Mouse (Mus musculus) intestine, postnatal 0 days (tissue): Measurements from ENCODE around the gene Gm47995. TPM values are rescaled to one million over a fixed set of nuclear protein-coding genes. Genes with fewer than 3 reads are reported as not detected.

Experiments
- ATAC-seq: fragments of 200-750 bp; cut with Nextera tagmentation; 2 replicates; pipeline ENCODE4 v1.8.0; 2017; ENCODE audit warnings: mild to moderate bottlenecking, moderate TSS enrichment, moderate library complexity
- H3K27ac ChIP-seq: fragments of 300-500 bp; sonication (generic); 2 replicates; pipeline ENCODE4 v1.5.1; 2014; ENCODE audit warnings: mild to moderate bottlenecking, low read depth, low read length, moderate library complexity
- H3K27me3 ChIP-seq: fragments of 300-500 bp; sonication (generic); replicated peaks from 2 replicates; pipeline ENCODE4 v1.6.1; 2014; ENCODE audit warnings: low read length, mixed read lengths; ENCODE audit not compliant: control insufficient read depth, insufficient read depth
- H3K36me3 ChIP-seq: fragments of 300-500 bp; sonication (generic); 2 replicates; pipeline ENCODE4 v1.6.1; 2014; ENCODE audit warnings: mild to moderate bottlenecking, moderate library complexity; ENCODE audit not compliant: control insufficient read depth, insufficient read depth
- H3K4me1 ChIP-seq: fragments of 300-500 bp; sonication (generic); replicated peaks from 2 replicates; pipeline ENCODE4 v1.6.1; 2014; ENCODE audit warnings: antibody characterized with exemption, low read length, mixed read lengths; ENCODE audit not compliant: control insufficient read depth, insufficient read depth
- H3K4me2 ChIP-seq: fragments of 300-500 bp; sonication (generic); replicated peaks from 2 replicates; pipeline ENCODE4 v1.6.1; 2014; ENCODE audit warnings: low read depth, mild to moderate bottlenecking, moderate library complexity
- H3K4me3 ChIP-seq: fragments of 300-500 bp; sonication (generic); 2 replicates; pipeline ENCODE4 v1.5.1; 2014; ENCODE audit warnings: low read depth, low read length
- H3K9ac ChIP-seq: fragments of 300-500 bp; sonication (generic); 2 replicates; pipeline ENCODE4 v1.6.1; 2014; ENCODE audit warnings: mild to moderate bottlenecking, low read depth, low read length
- H3K9me3 ChIP-seq: fragments of 300-500 bp; sonication (generic); 2 replicates; pipeline ENCODE4 v1.6.1; 2016; ENCODE audit warnings: mixed run types; ENCODE audit not compliant: control insufficient read depth
- CTCF ChIP-seq: sonication (generic); IDR thresholded peaks from 2 replicates; pipeline ENCODE4 v1.5.1; 2016; ENCODE audit warnings: low read depth, mild to moderate bottlenecking, control low read depth, antibody characterized with exemption, moderate library complexity
- WGBS: fragments of 180-500 bp; shearing (Covaris S2); extraction: QIAGEN DNeasy Blood & Tissue Kit; methylation state at CpG from one replicate; pipeline ENCODE4 v1.1.7; 2014; 5-methylcytosine and 5-hydroxymethylcytosine counted together
- polyA plus RNA-seq: library from polyadenylated mRNA; unstranded; fragments of >200 nt; fragmentation: Nextera tagmentation; extraction: Ambion mirVana; gene quantifications from 2 replicates; pipeline ENCODE4 v1.2.1, GENCODE M21; 2015

The Gm47995 gene
- polyA plus RNA-seq, 1 experiment from 2014 or later: not detected

DNA sequence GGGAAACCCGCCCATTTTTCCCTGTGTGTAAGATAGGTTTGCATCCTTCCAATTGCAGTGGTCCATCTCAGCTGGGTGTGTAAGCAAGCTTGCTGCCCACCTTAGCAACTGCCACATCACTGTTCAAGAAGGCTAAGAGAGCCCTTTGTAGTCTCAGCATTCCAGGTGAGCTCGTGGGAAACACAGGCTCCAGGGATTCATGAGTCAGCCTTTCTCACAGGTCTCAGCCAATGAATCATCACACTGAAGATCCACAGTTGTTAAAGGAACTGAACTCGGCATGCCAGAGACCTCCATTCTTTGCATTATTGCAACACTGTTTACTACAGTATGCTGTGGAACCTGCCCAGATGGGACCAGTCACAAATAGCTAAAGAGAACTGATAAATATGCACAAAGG is 29.6 kb upstream of the Gm47995 start:
- no peak for TF ChIP-seq CTCF

DNA sequence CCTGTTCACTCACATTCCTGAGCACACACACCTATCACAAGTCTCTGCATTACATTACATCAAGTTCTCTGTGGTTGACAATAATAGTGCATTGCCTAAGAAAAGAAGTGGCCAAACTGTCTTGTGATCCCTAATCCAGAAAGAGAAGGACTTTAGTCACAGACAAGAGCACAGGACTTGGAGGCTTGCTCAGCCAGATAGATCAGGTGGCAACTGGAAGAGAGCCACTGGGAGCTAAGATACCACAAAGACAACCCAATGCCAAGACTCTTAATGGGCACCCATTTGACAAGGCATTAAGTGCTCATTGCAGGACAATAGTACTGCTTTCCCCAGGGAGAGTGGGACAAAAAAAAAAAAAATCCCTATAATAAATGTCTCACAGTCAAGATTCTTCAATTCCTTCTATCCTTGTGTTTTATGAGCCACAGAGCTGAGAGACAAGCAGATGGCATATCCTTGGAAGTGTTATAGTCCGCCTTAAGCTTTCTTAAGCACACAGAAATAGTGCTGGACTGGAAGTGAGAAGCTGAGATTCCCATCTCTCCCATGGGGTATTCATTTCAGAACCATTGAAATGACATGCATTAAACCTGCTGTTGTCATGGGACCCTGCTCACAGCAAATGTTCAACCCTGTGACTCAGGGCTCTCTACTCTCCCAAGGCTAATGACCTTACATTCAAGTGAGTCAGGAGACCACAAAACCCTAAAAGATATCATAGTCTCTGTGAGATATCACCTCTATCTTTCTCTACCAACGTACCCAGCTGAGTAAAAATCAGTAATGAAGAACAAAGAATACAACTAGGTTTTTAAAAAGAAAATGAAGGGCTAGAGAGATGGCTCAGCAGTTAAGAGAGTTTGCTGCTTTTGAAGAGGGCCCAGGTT is 26.4 kb upstream of the Gm47995 start:
- WGBS: 61% methylated on average over 2 of the region's 2 CpGs

More for the DNA sequence above, 29.6 kb upstream of the Gm47995 start:
- Histone ChIP-seq H3K4me2 (no peak overlapping the region), H3K27ac (no peak overlapping the region), H3K9me3 (no peaks in the 10 kb centered on the region), H3K9ac (no peak overlapping the region), H3K36me3 (no peaks in the 10 kb centered on the region), H3K4me3 (no peak overlapping the region), H3K4me1 (peaks cover 7% of the 10 kb centered on the region), H3K27me3 (no peaks in the 10 kb centered on the region)
- WGBS: 44% methylated on average over 3 of the region's 3 CpGs
- 0 out of 2 replicates have a peak, but pooled peaks have one; percentile 23 for ATAC-seq

DNA sequence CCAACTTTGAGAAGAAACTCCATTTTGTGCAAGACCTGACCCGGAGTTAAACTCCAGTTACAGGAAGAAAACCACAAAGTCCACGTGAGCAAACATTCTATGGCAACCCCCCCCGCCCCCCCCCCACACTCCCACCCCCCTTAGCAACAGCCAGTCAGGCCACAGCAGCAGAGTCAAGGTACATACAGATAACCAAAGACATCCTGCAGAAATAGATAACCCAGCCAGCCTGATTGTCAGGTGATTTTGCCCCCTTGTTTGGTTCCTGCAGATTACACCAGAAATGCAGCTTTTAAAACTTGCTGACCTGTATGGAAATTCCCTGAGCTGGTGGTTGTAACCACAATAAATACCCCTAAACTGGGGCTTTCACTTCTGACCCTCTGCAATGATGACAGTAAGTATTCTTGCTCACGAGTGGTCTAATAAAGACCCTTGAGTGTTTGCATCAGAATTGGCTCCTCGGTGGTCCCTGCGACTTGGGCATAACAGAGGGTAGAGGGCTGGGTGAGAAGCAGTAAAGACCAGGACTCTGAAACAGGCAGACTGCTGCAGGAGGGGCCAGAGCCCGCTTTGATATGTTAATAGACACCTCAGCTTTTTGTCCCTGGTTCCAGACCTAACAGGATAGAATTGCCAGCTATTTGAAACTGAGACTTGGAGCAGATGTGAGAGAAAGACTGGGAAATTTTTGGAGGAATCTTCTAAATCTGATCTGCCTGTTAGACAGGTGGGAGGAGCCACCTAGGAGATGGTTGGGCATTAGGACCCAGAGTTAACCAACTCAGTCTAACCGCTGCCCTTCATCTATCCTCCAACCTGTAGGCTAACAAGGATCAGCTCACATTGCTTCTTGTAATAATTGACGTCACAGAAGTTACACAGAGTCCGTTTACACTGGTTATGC is 21.0 kb upstream of the Gm47995 start:
- Histone ChIP-seq H3K36me3 (no peaks in the 10 kb centered on the region), H3K27ac (peak overlapping the region; percentile 71), H3K4me2 (peak overlapping the region; percentile 50), H3K27me3 (no peaks in the 10 kb centered on the region), H3K4me3 (no peak overlapping the region), H3K4me1 (no peaks in the 10 kb centered on the region; the same call in 1 of the 2 replicates), H3K9ac (no peak overlapping the region), H3K9me3 (no peaks in the 10 kb centered on the region)
- TF ChIP-seq CTCF: no peak
- WGBS: 9% methylated on average over 10 of the region's 10 CpGs
- peak; percentile 97 for ATAC-seq

More for the DNA sequence above, 26.4 kb upstream of the Gm47995 start:
- Histone ChIP-seq H3K4me3 (no peak overlapping the region), H3K9ac (no peak overlapping the region), H3K27me3 (no peaks in the 10 kb centered on the region), H3K27ac (peak overlapping the region; percentile 61), H3K9me3 (no peaks in the 10 kb centered on the region), H3K36me3 (no peaks in the 10 kb centered on the region), H3K4me2 (no peak overlapping the region), H3K4me1 (peaks cover 4% of the 10 kb centered on the region; the same call in 1 of the 2 replicates)
- peak; percentile 70 for ATAC-seq
- no peak for TF ChIP-seq CTCF

DNA sequence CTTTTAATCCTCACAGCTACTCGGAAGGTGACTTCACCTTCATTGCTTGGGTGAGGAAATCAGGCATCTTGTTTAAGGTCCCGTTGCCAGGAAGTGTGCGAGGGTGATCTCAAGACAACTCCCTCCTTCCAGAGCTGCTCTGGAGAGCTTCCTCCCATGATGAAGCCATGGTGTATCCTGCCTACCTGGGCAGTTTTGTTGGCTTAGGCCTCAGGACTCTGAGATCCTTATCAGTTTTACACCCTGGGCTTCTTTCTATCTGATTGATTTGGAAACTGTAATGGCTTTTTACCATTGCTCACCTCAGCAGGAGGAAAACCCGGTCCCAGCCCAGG is 20.3 kb upstream of the Gm47995 start:
- Histone ChIP-seq H3K27ac (peak overlapping the region; percentile 71; the same call in 1 of the 2 replicates), H3K4me2 (peak overlapping the region; percentile 50), H3K4me3 (no peak overlapping the region), H3K9ac (no peak overlapping the region), H3K27me3 (no peaks in the 10 kb centered on the region), H3K36me3 (no peaks in the 10 kb centered on the region), H3K4me1 (no peaks in the 10 kb centered on the region; the same call in 1 of the 2 replicates), H3K9me3 (no peaks in the 10 kb centered on the region)
- no peak for TF ChIP-seq CTCF
- WGBS: 8% methylated on average over 4 of the region's 4 CpGs
- no peak for ATAC-seq

DNA sequence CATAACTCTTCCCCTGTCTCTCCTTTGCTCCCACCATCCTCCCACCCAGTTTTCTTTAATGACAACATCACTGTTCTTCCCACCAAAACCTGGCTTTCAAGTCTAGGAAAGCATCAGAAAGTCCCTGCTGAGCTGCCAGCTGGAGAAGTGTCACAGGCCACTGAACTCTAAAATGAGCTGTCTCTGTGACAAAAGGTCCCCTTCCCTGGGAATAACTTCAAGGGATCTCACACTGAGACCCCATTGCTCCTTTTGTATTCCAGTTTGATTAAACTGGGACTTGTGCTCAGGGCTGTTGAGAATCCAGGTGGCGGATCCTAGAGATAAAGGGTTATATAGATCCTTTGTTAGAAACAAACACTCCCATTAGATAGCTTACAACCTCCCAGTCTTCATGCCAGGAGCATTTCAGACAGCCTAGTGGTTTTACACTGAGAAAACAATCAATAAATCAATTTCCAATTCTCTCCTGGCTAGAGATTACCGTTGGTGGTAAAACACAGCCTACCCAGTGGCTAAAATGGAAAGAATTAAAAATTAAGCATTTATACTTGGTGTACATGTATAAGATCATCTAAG is 19.7 kb upstream of the Gm47995 start:
- Histone ChIP-seq H3K9me3 (no peaks in the 10 kb centered on the region), H3K27me3 (no peaks in the 10 kb centered on the region), H3K4me2 (no peak overlapping the region; the same call in 1 of the 2 replicates), H3K4me1 (no peaks in the 10 kb centered on the region; the same call in 1 of the 2 replicates), H3K27ac (peak overlapping the region; percentile 71), H3K4me3 (no peak overlapping the region), H3K9ac (no peak overlapping the region), H3K36me3 (no peaks in the 10 kb centered on the region)
- no peak for ATAC-seq
- TF ChIP-seq CTCF: no peak
- 34% methylated on average over 2 of the region's 2 CpGs for WGBS
